Mouse (Mus musculus): Measurements from ENCODE around the gene Ddx39b. TPM values are rescaled to one million over a fixed set of nuclear protein-coding genes. Genes with fewer than 3 reads are reported as not detected.

Ddx39b gene
- 100 to 1,000 TPM in 1 of 2 experiments, 10 to 100 TPM in 1; 85.3 to 103 TPM for total RNA-seq (2021)
- long read RNA-seq, experiment 1, transcript Ddx39b-201 (11 exons, 1,739 nt) = major isoform, 83 of 101 reads
- long read RNA-seq, experiment 1, partial matches to known transcripts = 6 of 101 reads
- long read RNA-seq, experiment 1, other reads (novel, unspliced or antisense) = 8 of 101 reads
- long read RNA-seq, experiment 2, transcript Ddx39b-201 (11 exons, 1,739 nt) = major isoform, 81 of 96 reads
- long read RNA-seq, experiment 2, partial matches to known transcripts = 3 of 96 reads
- long read RNA-seq, experiment 2, other reads (novel, unspliced or antisense) = 10 of 96 reads

- intact Hi-C loops (cut with DNase I; ENCODE audit: low total_unique reads) = no loop called here
- DNase-seq = peak; percentile 96
These were observed at the start of gene Ddx39b for GRCm38 (mm10) chr17:35241305-35242014. Ddx39b (plus strand) TSS chr17:35241746.

GRCm38 (mm10) chr17:35192924-35193323, 48.6 kb upstream of the Ddx39b start:
- DNase-seq = no peak
- intact Hi-C loops (cut with DNase I; ENCODE audit: low total_unique reads) = no loop called here

GRCm38 (mm10) chr17:35193881-35194843, 47.4 kb upstream of the Ddx39b start, which contains the start of gene Ltb:
Ltb (plus strand) TSS chr17:35194439.
- intact Hi-C loops (cut with DNase I; ENCODE audit: low total_unique reads) = no loop called here
- no peak for DNase-seq

- intact Hi-C loops (cut with DNase I; ENCODE audit: low total_unique reads) = no loop called here
- no peak for DNase-seq
These were observed 46.5 kb upstream of the Ddx39b start for GRCm38 (mm10) chr17:35194844-35195630.

- intact Hi-C loops (cut with DNase I; ENCODE audit: low total_unique reads) = no loop called here
- peak; percentile 88 for DNase-seq
These were observed 45.8 kb upstream of the Ddx39b start for GRCm38 (mm10) chr17:35195631-35196320.

GRCm38 (mm10) chr17:35196321-35196641, 45.3 kb upstream of the Ddx39b start:
- DNase-seq = no peak
- intact Hi-C loops (cut with DNase I; ENCODE audit: low total_unique reads) = no loop called here

- no peak for DNase-seq
- intact Hi-C loops (cut with DNase I; ENCODE audit: low total_unique reads) = no loop called here
These were observed 44.4 kb upstream of the Ddx39b start for GRCm38 (mm10) chr17:35197126-35197525.

- intact Hi-C loops (cut with DNase I; ENCODE audit: low total_unique reads) = no loop called here
- no peak for DNase-seq
These were observed 43.5 kb upstream of the Ddx39b start for GRCm38 (mm10) chr17:35198029-35198428.

GRCm38 (mm10) chr17:35198946-35199345, 42.6 kb upstream of the Ddx39b start:
- intact Hi-C loops (cut with DNase I; ENCODE audit: low total_unique reads) = no loop called here
- no peak for DNase-seq

- intact Hi-C loops (cut with DNase I; ENCODE audit: low total_unique reads) = no loop called here
- peak; percentile 24 for DNase-seq
These were observed 41.1 kb upstream of the Ddx39b start for GRCm38 (mm10) chr17:35200398-35200797.

- DNase-seq = no peak
- intact Hi-C loops (cut with DNase I; ENCODE audit: low total_unique reads) = no loop called here
These were observed 40.4 kb upstream of the Ddx39b start for GRCm38 (mm10) chr17:35201128-35201527.

- intact Hi-C loops (cut with DNase I; ENCODE audit: low total_unique reads) = no loop called here
- peak; percentile 62 for DNase-seq
These were observed 39.8 kb upstream of the Ddx39b start, which contains the start of gene Tnf for GRCm38 (mm10) chr17:35201787-35202186. Tnf (minus strand) TSS chr17:35202007.

GRCm38 (mm10) chr17:35202442-35202841, 39.1 kb upstream of the Ddx39b start:
- intact Hi-C loops (cut with DNase I; ENCODE audit: low total_unique reads) = no loop called here

GRCm38 (mm10) chr17:35204494-35205379, 36.8 kb upstream of the Ddx39b start, which contains the start of gene Lta:
Lta (minus strand) TSS chr17:35205351.
- DNase-seq = no peak
- intact Hi-C loops (cut with DNase I; ENCODE audit: low total_unique reads) = no loop called here

More at GRCm38 (mm10) chr17:35202442-35202841, 39.1 kb upstream of the Ddx39b start:
- DNase-seq = no peak

- intact Hi-C loops (cut with DNase I; ENCODE audit: low total_unique reads) = no loop called here
- DNase-seq = no peak
These were observed 36.2 kb upstream of the Ddx39b start for GRCm38 (mm10) chr17:35205380-35205769.

GRCm38 (mm10) chr17:35209785-35210535, 31.6 kb upstream of the Ddx39b start:
- intact Hi-C loops (cut with DNase I; ENCODE audit: low total_unique reads) = no loop called here
- no peak for DNase-seq

- intact Hi-C loops (cut with DNase I; ENCODE audit: low total_unique reads) = no loop called here
- DNase-seq = no peak
These were observed 31.0 kb upstream of the Ddx39b start for GRCm38 (mm10) chr17:35210593-35210992.
